Mouse (Mus musculus) hindbrain, embryonic 13.5 days (tissue): ENCODE results near the gene Spc24. TPM values are rescaled to one million over a fixed set of nuclear protein-coding genes. Genes with fewer than 3 reads are reported as not detected.
A peak's percentile ranks its signal among the peaks of the same experiment; 100 is the strongest.

Experiments
- ATAC-seq: fragments of 200-750 bp; cut with Nextera tagmentation; 2 replicates; pipeline ENCODE4 v1.8.0; 2017; ENCODE audit warnings: moderate TSS enrichment; ENCODE audit not compliant: low FRiP score
- H3K27ac ChIP-seq: fragments of 300-500 bp; sonication (generic); 2 replicates; pipeline ENCODE4 v1.5.1; 2015; ENCODE audit warnings: inconsistent platforms, mild to moderate bottlenecking, moderate library complexity
- H3K27me3 ChIP-seq: fragments of 300-500 bp; sonication (generic); 2 replicates; pipeline ENCODE4 v1.6.1; 2015; ENCODE audit warnings: mild to moderate bottlenecking, inconsistent platforms
- H3K36me3 ChIP-seq: fragments of 300-500 bp; sonication (generic); 2 replicates; pipeline ENCODE4 v1.6.1; 2015; ENCODE audit warnings: mild to moderate bottlenecking, inconsistent platforms
- H3K4me1 ChIP-seq: fragments of 300-500 bp; sonication (generic); replicated peaks from 2 replicates; pipeline ENCODE4 v1.6.1; 2015; ENCODE audit warnings: inconsistent platforms
- H3K4me2 ChIP-seq: fragments of 300-500 bp; sonication (generic); 2 replicates; pipeline ENCODE4 v1.6.1; 2015; ENCODE audit warnings: inconsistent platforms, mild to moderate bottlenecking, moderate library complexity
- H3K4me3 ChIP-seq: fragments of 300-500 bp; sonication (generic); 2 replicates; pipeline ENCODE4 v1.5.1; 2015; ENCODE audit warnings: mild to moderate bottlenecking, inconsistent platforms
- H3K9ac ChIP-seq: fragments of 300-500 bp; sonication (generic); 2 replicates; pipeline ENCODE4 v1.6.1; 2015; ENCODE audit warnings: mild to moderate bottlenecking, inconsistent platforms
- H3K9me3 ChIP-seq: fragments of 300-500 bp; sonication (generic); 2 replicates; pipeline ENCODE4 v1.6.1; 2016; ENCODE audit warnings: inconsistent platforms
- WGBS: fragments of 180-500 bp; shearing (Covaris S2); methylation state at CpG from one replicate; pipeline ENCODE4 v1.1.7; 2015; 5-methylcytosine and 5-hydroxymethylcytosine counted together
- polyA plus RNA-seq: library from polyadenylated mRNA; unstranded; fragments of >200 nt; fragmentation: Nextera tagmentation; extraction: Ambion mirVana; gene quantifications from 2 replicates; pipeline ENCODE4 v1.2.1, GENCODE M21; 2015

Spc24 gene
- polyA plus RNA-seq, result 22.0 and 26.4 TPM in 2 replicates

GRCm38 (mm10) chr9:21760155-21761088 is at the start of gene Spc24:
Gene Spc24, minus strand, starts transcription at chr9:21760303.
- ATAC-seq, result peak; percentile 98
- WGBS, result under 1% methylated on average over 52 of the region's 54 CpGs
- H3K27me3 ChIP-seq, result no peaks in the 10 kb centered on the region

GRCm38 (mm10) chr9:21808561-21808960 is 48.5 kb upstream of the Spc24 start:
- Histone ChIP-seq H3K9ac (no peak overlapping the region), H3K4me3 (no peak overlapping the region), H3K27me3 (no peaks in the 10 kb centered on the region), H3K9me3 (no peaks in the 10 kb centered on the region), H3K4me1 (no peaks in the 10 kb centered on the region), H3K4me2 (no peak overlapping the region), H3K27ac (no peak overlapping the region), H3K36me3 (no peaks in the 10 kb centered on the region; the same call in 1 of the 2 replicates)
- ATAC-seq, result no peak
- WGBS, result 67% methylated on average over 3 of the region's 3 CpGs

More at GRCm38 (mm10) chr9:21760155-21761088, at the start of gene Spc24:
- Histone ChIP-seq H3K9ac (peak within 1 kb of the TSS; percentile 68), H3K4me1 (peaks cover 14% of the 10 kb centered on the region), H3K4me2 (peak within 1 kb of the TSS; percentile 90), H3K4me3 (peak within 1 kb of the TSS; percentile 70), H3K27ac (peak within 1 kb of the TSS; percentile 83), H3K9me3 (no peaks in the 10 kb centered on the region), H3K36me3 (no peaks in the 10 kb centered on the region)

GRCm38 (mm10) chr9:21806976-21807375 is 46.9 kb upstream of the Spc24 start:
- Histone ChIP-seq H3K36me3 (no peaks in the 10 kb centered on the region), H3K9me3 (no peaks in the 10 kb centered on the region), H3K4me3 (no peak overlapping the region), H3K4me1 (no peaks in the 10 kb centered on the region), H3K4me2 (no peak overlapping the region), H3K9ac (no peak overlapping the region), H3K27me3 (no peaks in the 10 kb centered on the region), H3K27ac (no peak overlapping the region)
- 75% methylated on average over 11 of the region's 11 CpGs for WGBS
- no peak for ATAC-seq

GRCm38 (mm10) chr9:21806363-21806762 is 46.3 kb upstream of the Spc24 start:
- H3K27ac ChIP-seq, result no peak overlapping the region
- no peaks in the 10 kb centered on the region for H3K9me3 ChIP-seq
- no peak overlapping the region for H3K4me3 ChIP-seq
- 76% methylated on average over 3 of the region's 3 CpGs for WGBS
- no peak overlapping the region for H3K4me2 ChIP-seq
- no peaks in the 10 kb centered on the region for H3K4me1 ChIP-seq
- ATAC-seq, result no peak
- H3K9ac ChIP-seq, result no peak overlapping the region
- no peaks in the 10 kb centered on the region for H3K27me3 ChIP-seq
- H3K36me3 ChIP-seq, result no peaks in the 10 kb centered on the region

- WGBS, result 54% methylated on average over 12 of the region's 13 CpGs
- H3K27me3 ChIP-seq, result no peaks in the 10 kb centered on the region
- peak; percentile 86 for ATAC-seq
- H3K4me2 ChIP-seq, result no peak overlapping the region
- H3K4me1 ChIP-seq, result no peaks in the 10 kb centered on the region
- H3K9ac ChIP-seq, result 0 out of 2 replicates have a peak overlapping the region, but pooled peaks have one; percentile 15
- H3K36me3 ChIP-seq, result no peaks in the 10 kb centered on the region
- no peaks in the 10 kb centered on the region for H3K9me3 ChIP-seq
- no peak overlapping the region for H3K4me3 ChIP-seq
- H3K27ac ChIP-seq, result no peak overlapping the region
Measured at GRCm38 (mm10) chr9:21803986-21804644, 44.0 kb upstream of the Spc24 start.

GRCm38 (mm10) chr9:21801591-21801990 is 41.5 kb upstream of the Spc24 start:
- ATAC-seq, result no peak
- H3K27me3 ChIP-seq, result peaks cover 9% of the 10 kb centered on the region; the same call in 1 of the 2 replicates
- no peaks in the 10 kb centered on the region for H3K36me3 ChIP-seq
- H3K4me1 ChIP-seq, result peaks cover 18% of the 10 kb centered on the region
- H3K9ac ChIP-seq, result no peak overlapping the region
- no peak overlapping the region for H3K27ac ChIP-seq
- 94% methylated on average over 7 of the region's 7 CpGs for WGBS
- H3K4me2 ChIP-seq, result no peak overlapping the region
- H3K4me3 ChIP-seq, result no peak overlapping the region
- H3K9me3 ChIP-seq, result no peaks in the 10 kb centered on the region

GRCm38 (mm10) chr9:21801121-21801520 is 41.0 kb upstream of the Spc24 start:
- H3K4me3 ChIP-seq, result no peak overlapping the region
- H3K4me1 ChIP-seq, result peaks cover 20% of the 10 kb centered on the region
- H3K27ac ChIP-seq, result no peak overlapping the region
- H3K9me3 ChIP-seq, result no peaks in the 10 kb centered on the region
- no peaks in the 10 kb centered on the region for H3K36me3 ChIP-seq
- H3K4me2 ChIP-seq, result no peak overlapping the region
- no peak for ATAC-seq
- peaks cover 9% of the 10 kb centered on the region; the same call in 1 of the 2 replicates for H3K27me3 ChIP-seq
- H3K9ac ChIP-seq, result no peak overlapping the region
- WGBS, result 72% methylated on average over 7 of the region's 7 CpGs

- H3K27me3 ChIP-seq, result peaks cover 9% of the 10 kb centered on the region; the same call in 1 of the 2 replicates
- H3K4me1 ChIP-seq, result peaks cover 28% of the 10 kb centered on the region
- H3K27ac ChIP-seq, result no peak overlapping the region
- H3K9me3 ChIP-seq, result no peaks in the 10 kb centered on the region
- 46% methylated on average over 3 of the region's 3 CpGs for WGBS
- H3K36me3 ChIP-seq, result no peaks in the 10 kb centered on the region
- ATAC-seq, result no peak
- peak overlapping the region; percentile 64 for H3K4me3 ChIP-seq
- H3K9ac ChIP-seq, result no peak overlapping the region
- peak overlapping the region; percentile 81 for H3K4me2 ChIP-seq
Measured at GRCm38 (mm10) chr9:21799010-21799350, 38.9 kb upstream of the Spc24 start.

- peak; percentile 59 for ATAC-seq
- Histone ChIP-seq H3K27ac (peak within 1 kb of the TSS; percentile 70), H3K9me3 (no peaks in the 10 kb centered on the region), H3K4me1 (peaks cover 28% of the 10 kb centered on the region), H3K27me3 (peaks cover 9% of the 10 kb centered on the region; the same call in 1 of the 2 replicates), H3K4me2 (peak within 1 kb of the TSS; percentile 81), H3K9ac (peak within 1 kb of the TSS; percentile 73), H3K36me3 (no peaks in the 10 kb centered on the region), H3K4me3 (peak within 1 kb of the TSS; percentile 64)
- under 1% methylated on average over 51 of the region's 52 CpGs for WGBS
Measured at GRCm38 (mm10) chr9:21798345-21799009, 38.4 kb upstream of the Spc24 start, which contains the start of gene Kank2. Gene Kank2, minus strand, starts transcription at chr9:21798744.

- peak overlapping the region; percentile 70 for H3K27ac ChIP-seq
- H3K27me3 ChIP-seq, result peaks cover 9% of the 10 kb centered on the region; the same call in 1 of the 2 replicates
- H3K4me3 ChIP-seq, result peak overlapping the region; percentile 64
- H3K36me3 ChIP-seq, result no peaks in the 10 kb centered on the region
- H3K9me3 ChIP-seq, result no peaks in the 10 kb centered on the region
- peak; percentile 38 for ATAC-seq
- H3K4me1 ChIP-seq, result peaks cover 33% of the 10 kb centered on the region
- H3K4me2 ChIP-seq, result peak overlapping the region; percentile 81
- peak overlapping the region; percentile 73 for H3K9ac ChIP-seq
- 1% methylated on average over 24 of the region's 26 CpGs for WGBS
Measured at GRCm38 (mm10) chr9:21797921-21798344, 37.8 kb upstream of the Spc24 start.

GRCm38 (mm10) chr9:21796919-21797318 is 36.8 kb upstream of the Spc24 start:
- no peaks in the 10 kb centered on the region for H3K36me3 ChIP-seq
- no peak for ATAC-seq
- peaks cover 42% of the 10 kb centered on the region for H3K4me1 ChIP-seq
- no peak overlapping the region; the same call in 1 of the 2 replicates for H3K9ac ChIP-seq
- peaks cover 9% of the 10 kb centered on the region; the same call in 1 of the 2 replicates for H3K27me3 ChIP-seq
- H3K4me2 ChIP-seq, result peak overlapping the region; percentile 81
- H3K27ac ChIP-seq, result no peak overlapping the region
- 73% methylated on average over 3 of the region's 3 CpGs for WGBS
- no peaks in the 10 kb centered on the region for H3K9me3 ChIP-seq
- H3K4me3 ChIP-seq, result no peak overlapping the region
